Mouse (Mus musculus): ENCODE results near the gene Gpr155. TPM values are rescaled to one million over a fixed set of nuclear protein-coding genes. Genes with fewer than 3 reads are reported as not detected.
A peak's percentile ranks its signal among the peaks of the same experiment; 100 is the strongest.

Gpr155 gene
- polyA plus RNA-seq, 1 experiment from 2014 or later = 4.9 TPM

- no peaks in the 10 kb centered on the region for H3K36me3 ChIP-seq (ENCODE audit: control insufficient read depth, insufficient read depth, low read length)
- peak overlapping the region; percentile 36 for H3K4me2 ChIP-seq
- H3K9ac ChIP-seq (ENCODE audit: low read depth, low read length) = no peak overlapping the region
- 41% methylated on average over 7 of the region's 7 CpGs for WGBS (ENCODE audit: insufficient replicate concordance)
- H3K27ac ChIP-seq (ENCODE audit: low read depth, low read length) = no peak overlapping the region
- H3K27me3 ChIP-seq (ENCODE audit: control insufficient read depth, insufficient read depth, low read length) = no peaks in the 10 kb centered on the region
- H3K9me3 ChIP-seq (replicated peaks; ENCODE audit: control insufficient read depth, low read length) = no peaks in the 10 kb centered on the region
- H3K4me1 ChIP-seq (ENCODE audit: control insufficient read depth, insufficient read depth, low read length) = no peaks in the 10 kb centered on the region
- H3K4me3 ChIP-seq (ENCODE audit: low read depth, low read length) = no peak overlapping the region
- ATAC-seq (replicated peaks; ENCODE audit: insufficient number of reproducible peaks, low FRiP score, low TSS enrichment) = no peak
Observed at GRCm38 (mm10) chr2:73351927-73352374, 34.4 kb downstream of the Gpr155 start.

DNA sequence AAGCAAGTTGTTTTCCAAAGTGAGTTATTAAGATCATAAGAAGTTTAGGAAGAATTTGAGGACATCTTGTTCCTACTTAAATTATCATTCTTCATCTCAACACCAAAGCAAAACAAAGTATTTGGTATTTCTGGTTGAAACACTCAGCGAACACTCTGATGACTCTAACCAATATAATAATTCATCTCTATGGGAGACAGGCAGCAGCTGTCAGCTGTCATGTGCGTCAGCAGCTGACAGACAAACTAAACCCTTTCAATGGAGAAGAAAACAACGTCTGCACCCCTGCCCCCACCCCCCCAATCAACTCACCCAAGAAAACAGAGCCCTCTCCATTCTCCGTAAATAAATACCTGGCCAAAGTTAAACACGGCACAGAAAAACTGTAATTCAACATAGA lies 34.9 kb downstream of the Gpr155 start:
- ATAC-seq (replicated peaks; ENCODE audit: insufficient number of reproducible peaks, low FRiP score, low TSS enrichment) = no peak
- no peaks in the 10 kb centered on the region for H3K27me3 ChIP-seq (ENCODE audit: control insufficient read depth, insufficient read depth, low read length)
- no peak overlapping the region for H3K27ac ChIP-seq (ENCODE audit: low read depth, low read length)
- peak overlapping the region; percentile 36 for H3K4me2 ChIP-seq
- H3K9ac ChIP-seq (ENCODE audit: low read depth, low read length) = no peak overlapping the region
- no peaks in the 10 kb centered on the region for H3K9me3 ChIP-seq (replicated peaks; ENCODE audit: control insufficient read depth, low read length)
- no peaks in the 10 kb centered on the region for H3K36me3 ChIP-seq (ENCODE audit: control insufficient read depth, insufficient read depth, low read length)
- no peaks in the 10 kb centered on the region for H3K4me1 ChIP-seq (ENCODE audit: control insufficient read depth, insufficient read depth, low read length)
- 44% methylated on average over 5 of the region's 5 CpGs for WGBS (ENCODE audit: insufficient replicate concordance)
- no peak overlapping the region for H3K4me3 ChIP-seq (ENCODE audit: low read depth, low read length)

- Histone ChIP-seq H3K9me3 (replicated peaks; ENCODE audit: control insufficient read depth, low read length) (no peaks in the 10 kb centered on the region), H3K27me3 (ENCODE audit: control insufficient read depth, insufficient read depth, low read length) (no peaks in the 10 kb centered on the region), H3K36me3 (ENCODE audit: control insufficient read depth, insufficient read depth, low read length) (no peaks in the 10 kb centered on the region), H3K9ac (ENCODE audit: low read depth, low read length) (no peak overlapping the region), H3K4me3 (ENCODE audit: low read depth, low read length) (no peak overlapping the region), H3K4me2 (no peak overlapping the region), H3K27ac (ENCODE audit: low read depth, low read length) (no peak overlapping the region), H3K4me1 (ENCODE audit: control insufficient read depth, insufficient read depth, low read length) (no peaks in the 10 kb centered on the region)
- no peak for ATAC-seq (replicated peaks; ENCODE audit: insufficient number of reproducible peaks, low FRiP score, low TSS enrichment)
- 86% methylated on average over 6 of the region's 6 CpGs for WGBS (ENCODE audit: insufficient replicate concordance)
Observed at GRCm38 (mm10) chr2:73348221-73348620, 38.2 kb downstream of the Gpr155 start.

DNA sequence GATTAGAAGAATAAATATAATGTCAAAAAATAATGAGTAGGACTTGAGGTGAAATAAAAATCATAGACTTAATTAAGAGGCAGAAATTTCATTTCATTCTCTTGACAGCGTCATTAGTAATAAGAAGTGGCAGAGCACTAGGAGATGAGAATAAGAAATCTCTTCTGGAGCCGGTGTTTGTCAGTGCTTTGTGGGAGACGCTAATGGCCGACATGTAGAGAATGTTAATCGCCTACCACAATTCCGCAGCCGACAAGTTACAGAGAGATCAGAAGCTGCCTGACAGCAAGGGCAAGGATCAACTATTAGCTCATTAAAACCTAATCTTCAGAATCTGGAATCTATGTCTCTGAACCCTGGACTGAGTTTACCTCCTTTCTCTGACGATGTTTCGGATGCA lies 38.6 kb downstream of the Gpr155 start:
- no peak overlapping the region for H3K9ac ChIP-seq (ENCODE audit: low read depth, low read length)
- no peaks in the 10 kb centered on the region for H3K9me3 ChIP-seq (replicated peaks; ENCODE audit: control insufficient read depth, low read length)
- ATAC-seq (replicated peaks; ENCODE audit: insufficient number of reproducible peaks, low FRiP score, low TSS enrichment) = no peak
- WGBS (ENCODE audit: insufficient replicate concordance) = 70% methylated on average over 9 of the region's 9 CpGs
- no peak overlapping the region for H3K27ac ChIP-seq (ENCODE audit: low read depth, low read length)
- no peak overlapping the region for H3K4me2 ChIP-seq
- H3K36me3 ChIP-seq (ENCODE audit: control insufficient read depth, insufficient read depth, low read length) = no peaks in the 10 kb centered on the region
- no peaks in the 10 kb centered on the region for H3K27me3 ChIP-seq (ENCODE audit: control insufficient read depth, insufficient read depth, low read length)
- H3K4me3 ChIP-seq (ENCODE audit: low read depth, low read length) = no peak overlapping the region
- no peaks in the 10 kb centered on the region for H3K4me1 ChIP-seq (ENCODE audit: control insufficient read depth, insufficient read depth, low read length)

DNA sequence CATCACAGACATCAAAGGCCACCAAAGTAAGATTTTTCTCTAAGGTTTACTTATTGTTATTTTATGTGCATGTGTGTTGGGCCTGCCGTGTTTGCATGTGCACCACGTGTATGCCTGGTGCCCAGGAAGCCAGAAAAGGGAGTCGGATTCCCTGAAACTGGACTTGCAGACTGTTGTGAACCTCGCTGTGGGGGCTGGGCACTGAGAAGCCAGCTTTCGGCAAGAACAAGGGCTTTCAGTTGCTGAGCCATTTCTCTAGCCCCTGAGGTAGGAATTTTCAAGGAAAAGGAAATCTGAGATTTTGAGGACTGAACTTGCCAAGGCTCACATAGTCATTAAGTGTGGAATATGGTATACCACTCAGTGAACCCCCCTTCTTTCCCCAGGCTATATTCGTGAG lies 39.2 kb downstream of the Gpr155 start:
- Histone ChIP-seq H3K36me3 (ENCODE audit: control insufficient read depth, insufficient read depth, low read length) (no peaks in the 10 kb centered on the region), H3K4me2 (no peak overlapping the region), H3K27me3 (ENCODE audit: control insufficient read depth, insufficient read depth, low read length) (no peaks in the 10 kb centered on the region), H3K4me3 (ENCODE audit: low read depth, low read length) (no peak overlapping the region), H3K9ac (ENCODE audit: low read depth, low read length) (no peak overlapping the region), H3K27ac (ENCODE audit: low read depth, low read length) (no peak overlapping the region), H3K9me3 (replicated peaks; ENCODE audit: control insufficient read depth, low read length) (no peaks in the 10 kb centered on the region), H3K4me1 (ENCODE audit: control insufficient read depth, insufficient read depth, low read length) (no peaks in the 10 kb centered on the region)
- ATAC-seq (replicated peaks; ENCODE audit: insufficient number of reproducible peaks, low FRiP score, low TSS enrichment) = no peak
- WGBS (ENCODE audit: insufficient replicate concordance) = 58% methylated on average over 6 of the region's 6 CpGs

GRCm38 (mm10) chr2:73346345-73347086 lies 39.9 kb downstream of the Gpr155 start:
- no peak for ATAC-seq (replicated peaks; ENCODE audit: insufficient number of reproducible peaks, low FRiP score, low TSS enrichment)
- Histone ChIP-seq H3K27ac (ENCODE audit: low read depth, low read length) (no peak overlapping the region), H3K4me3 (ENCODE audit: low read depth, low read length) (no peak overlapping the region), H3K9ac (ENCODE audit: low read depth, low read length) (no peak overlapping the region), H3K9me3 (replicated peaks; ENCODE audit: control insufficient read depth, low read length) (no peaks in the 10 kb centered on the region), H3K4me1 (ENCODE audit: control insufficient read depth, insufficient read depth, low read length) (no peaks in the 10 kb centered on the region), H3K27me3 (ENCODE audit: control insufficient read depth, insufficient read depth, low read length) (no peaks in the 10 kb centered on the region), H3K4me2 (no peak overlapping the region), H3K36me3 (ENCODE audit: control insufficient read depth, insufficient read depth, low read length) (no peaks in the 10 kb centered on the region)
- 51% methylated on average over 13 of the region's 13 CpGs for WGBS (ENCODE audit: insufficient replicate concordance)

DNA sequence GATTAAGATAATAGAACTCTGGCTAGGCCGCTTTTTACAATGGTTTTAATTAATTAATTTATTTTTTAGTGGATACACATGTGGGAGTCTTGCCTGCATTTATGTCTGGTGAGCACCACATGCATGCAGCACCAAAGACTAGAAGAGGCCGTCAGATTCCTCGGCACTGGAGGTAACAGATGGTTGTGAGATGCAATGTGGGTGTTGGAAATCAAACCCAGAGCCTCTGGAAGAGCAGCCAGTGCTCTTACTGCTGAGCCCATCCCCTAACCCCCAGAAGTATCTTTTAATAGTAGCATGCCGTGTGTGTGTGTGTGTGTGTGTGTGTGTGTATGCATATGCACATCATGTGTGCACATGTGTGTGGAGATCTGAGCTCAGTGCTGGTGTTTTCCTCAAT lies 41.2 kb downstream of the Gpr155 start:
- Histone ChIP-seq H3K9ac (ENCODE audit: low read depth, low read length) (no peak overlapping the region), H3K4me1 (ENCODE audit: control insufficient read depth, insufficient read depth, low read length) (no peaks in the 10 kb centered on the region), H3K9me3 (replicated peaks; ENCODE audit: control insufficient read depth, low read length) (no peaks in the 10 kb centered on the region), H3K4me2 (no peak overlapping the region), H3K27me3 (ENCODE audit: control insufficient read depth, insufficient read depth, low read length) (no peaks in the 10 kb centered on the region), H3K27ac (ENCODE audit: low read depth, low read length) (no peak overlapping the region), H3K4me3 (ENCODE audit: low read depth, low read length) (no peak overlapping the region), H3K36me3 (ENCODE audit: control insufficient read depth, insufficient read depth, low read length) (no peaks in the 10 kb centered on the region)
- no peak for ATAC-seq (replicated peaks; ENCODE audit: insufficient number of reproducible peaks, low FRiP score, low TSS enrichment)
- WGBS (ENCODE audit: insufficient replicate concordance) = 77% methylated on average over 4 of the region's 4 CpGs

GRCm38 (mm10) chr2:73343701-73344100 lies 42.7 kb downstream of the Gpr155 start:
- ATAC-seq (replicated peaks; ENCODE audit: insufficient number of reproducible peaks, low FRiP score, low TSS enrichment) = no peak
- H3K36me3 ChIP-seq (ENCODE audit: control insufficient read depth, insufficient read depth, low read length) = no peaks in the 10 kb centered on the region
- H3K27me3 ChIP-seq (ENCODE audit: control insufficient read depth, insufficient read depth, low read length) = no peaks in the 10 kb centered on the region
- H3K9me3 ChIP-seq (replicated peaks; ENCODE audit: control insufficient read depth, low read length) = no peaks in the 10 kb centered on the region
- no peak overlapping the region for H3K27ac ChIP-seq (ENCODE audit: low read depth, low read length)
- 81% methylated on average over 5 of the region's 5 CpGs for WGBS (ENCODE audit: insufficient replicate concordance)
- no peak overlapping the region for H3K4me3 ChIP-seq (ENCODE audit: low read depth, low read length)
- no peaks in the 10 kb centered on the region for H3K4me1 ChIP-seq (ENCODE audit: control insufficient read depth, insufficient read depth, low read length)
- H3K4me2 ChIP-seq = no peak overlapping the region
- no peak overlapping the region for H3K9ac ChIP-seq (ENCODE audit: low read depth, low read length)

- ATAC-seq (replicated peaks; ENCODE audit: insufficient number of reproducible peaks, low FRiP score, low TSS enrichment) = no peak
- Histone ChIP-seq H3K36me3 (ENCODE audit: control insufficient read depth, insufficient read depth, low read length) (no peaks in the 10 kb centered on the region), H3K4me3 (ENCODE audit: low read depth, low read length) (no peak overlapping the region), H3K27me3 (ENCODE audit: control insufficient read depth, insufficient read depth, low read length) (no peaks in the 10 kb centered on the region), H3K9ac (ENCODE audit: low read depth, low read length) (no peak overlapping the region), H3K9me3 (replicated peaks; ENCODE audit: control insufficient read depth, low read length) (no peaks in the 10 kb centered on the region), H3K27ac (ENCODE audit: low read depth, low read length) (no peak overlapping the region), H3K4me2 (no peak overlapping the region), H3K4me1 (ENCODE audit: control insufficient read depth, insufficient read depth, low read length) (no peaks in the 10 kb centered on the region)
- WGBS (ENCODE audit: insufficient replicate concordance) = 70% methylated on average over 8 of the region's 8 CpGs
Observed at GRCm38 (mm10) chr2:73338415-73338814, 48.0 kb downstream of the Gpr155 start.
